Mouse (Mus musculus) embryo, embryonic 10.5 days (tissue): Measurements from ENCODE around the gene Ccdc188.

ENCODE experiments used
- DNase-seq: peaks from one replicate; pipeline ENCODE4 v3.0.0-alpha.2; 2015; ENCODE audit warnings: low spot score

The Ccdc188 gene

GRCm38 (mm10) chr16:18234671-18235388, 17.2 kb downstream of the Ccdc188 start, which contains the start of gene Zdhhc8:
Gene Zdhhc8, minus strand, starts transcription at chr16:18235136.
- peak; percentile 75 for DNase-seq

DNA sequence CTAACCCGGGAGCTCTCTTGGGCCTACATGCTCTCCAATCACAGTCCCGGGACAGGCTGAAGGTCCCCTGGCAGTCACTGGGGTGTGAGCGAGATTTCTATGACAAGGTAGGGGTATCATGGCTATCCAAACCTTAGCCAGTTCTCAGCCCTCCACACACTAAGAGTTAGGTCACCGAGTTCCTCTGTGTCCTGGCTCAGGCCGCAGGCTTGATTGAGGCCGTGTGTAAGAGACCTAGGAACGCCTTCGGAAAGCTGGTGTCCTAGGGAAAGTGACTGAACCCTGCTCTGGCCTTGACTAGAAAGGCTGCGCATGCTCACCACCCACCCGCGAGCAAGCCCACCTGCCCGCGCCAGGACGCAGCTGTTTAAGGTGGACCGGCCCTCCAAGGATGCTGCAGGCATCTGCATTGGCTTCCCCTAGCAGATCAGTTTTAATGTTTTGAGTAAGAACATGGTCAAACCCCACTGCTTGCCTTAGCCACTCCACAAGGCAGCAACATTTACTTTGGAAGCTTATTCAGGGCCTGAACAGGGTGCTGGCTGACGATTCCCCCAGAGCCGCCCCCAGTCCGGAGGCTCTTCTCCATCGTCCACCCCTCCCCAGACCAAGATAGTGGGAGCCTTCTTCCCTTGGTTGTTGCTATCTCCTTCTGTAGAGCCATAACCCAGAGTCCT, 17.8 kb downstream of the Ccdc188 start:
- peak; percentile 74 for DNase-seq

DNA sequence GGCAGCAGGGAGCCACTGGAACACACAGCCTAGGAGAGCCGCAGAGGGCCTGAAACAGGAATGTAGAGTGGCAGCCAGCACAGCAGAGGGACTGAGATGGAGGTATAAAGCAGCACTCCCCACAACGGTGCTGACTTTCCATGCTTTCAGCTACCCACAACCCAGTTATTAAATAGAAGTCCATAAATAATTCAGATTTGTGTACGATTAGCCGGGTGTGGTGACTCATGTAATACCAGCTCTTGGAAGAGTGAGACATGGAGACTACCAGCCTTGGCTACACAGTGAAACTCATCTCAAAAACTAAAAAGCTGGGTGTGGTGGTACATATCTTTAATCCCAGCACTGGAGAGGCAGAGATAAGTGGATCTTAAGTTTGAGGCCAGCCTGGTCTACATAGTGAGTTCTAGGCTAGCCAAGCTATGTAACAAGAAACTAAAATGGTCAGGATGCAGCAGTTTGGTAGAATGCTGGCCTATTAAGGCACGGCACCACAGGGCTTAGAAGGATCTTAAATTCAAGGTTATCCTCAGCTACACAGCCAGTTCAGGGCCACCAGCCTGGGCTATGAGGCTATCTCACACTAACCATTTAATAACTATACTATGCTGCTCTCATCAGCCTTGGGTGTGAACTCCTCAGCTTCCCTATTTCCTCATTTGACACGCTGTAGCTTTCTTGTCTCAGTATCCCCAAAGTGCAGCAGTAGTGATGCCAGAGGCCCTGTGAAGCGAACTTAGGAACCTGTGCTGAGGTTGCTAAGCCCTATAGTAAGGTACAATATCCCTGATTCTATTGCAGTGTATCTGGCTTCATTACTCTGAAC, 19.2 kb downstream of the Ccdc188 start:
- no peak for DNase-seq

DNA sequence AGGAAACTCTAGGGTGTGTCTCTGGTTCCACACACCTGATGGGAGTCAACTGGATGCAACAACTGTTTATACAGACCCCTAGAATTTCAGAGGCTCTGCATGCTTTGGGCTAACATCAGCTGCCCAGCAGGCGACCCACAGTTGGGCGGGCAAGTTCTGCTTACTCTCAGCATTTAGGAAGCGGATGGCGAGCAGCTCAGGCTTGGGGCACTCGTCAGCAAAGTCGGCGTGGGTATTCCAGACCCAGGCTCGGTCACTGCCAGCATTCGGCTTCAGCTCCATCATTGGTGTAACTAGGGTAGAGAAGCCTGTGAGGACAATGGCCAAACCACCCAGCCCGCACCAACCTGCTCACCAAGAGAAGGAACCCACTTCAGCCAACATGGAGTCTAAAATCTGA, 23.9 kb downstream of the Ccdc188 start:
- no peak for DNase-seq

- DNase-seq: peak; percentile 58
Measured at GRCm38 (mm10) chr16:18247521-18248399, 30.1 kb downstream of the Ccdc188 start.

- peak; percentile 100 for DNase-seq
Measured at GRCm38 (mm10) chr16:18248433-18249363, 31.0 kb downstream of the Ccdc188 start, which contains the start of the genes Trmt2a and Ranbp1. Gene Trmt2a, plus strand, starts transcription at chr16:18248679. Gene Ranbp1, minus strand, starts transcription at chr16:18248732.

DNA sequence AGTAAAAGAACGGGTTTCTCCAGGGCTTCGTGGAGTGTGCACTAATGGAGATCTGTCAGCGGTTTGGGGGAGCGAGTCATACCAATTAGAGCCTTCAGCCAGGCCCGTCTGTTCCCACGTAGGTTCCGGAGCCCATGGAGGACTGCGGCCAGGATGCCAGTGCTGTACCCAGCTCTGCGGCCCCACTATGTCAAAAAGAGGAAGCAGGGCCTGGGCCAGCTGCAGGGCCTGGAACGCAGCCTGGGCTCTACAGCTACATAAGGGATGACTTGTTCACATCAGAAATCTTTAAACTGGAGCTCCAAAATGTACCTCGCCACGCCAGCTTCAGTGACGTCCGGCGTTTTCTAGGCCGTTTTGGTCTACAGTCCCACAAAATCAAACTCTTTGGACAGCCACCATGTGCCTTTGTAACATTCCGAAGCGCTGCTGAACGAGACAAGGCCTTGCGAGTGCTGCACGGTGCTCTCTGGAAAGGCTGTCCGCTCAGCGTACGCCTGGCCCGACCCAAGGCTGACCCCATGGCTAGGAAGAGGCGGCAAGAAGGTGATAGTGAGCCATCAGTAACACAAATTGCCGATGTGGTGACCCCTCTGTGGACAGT, 31.8 kb downstream of the Ccdc188 start:
- peak; percentile 30 for DNase-seq

- no peak for DNase-seq
Measured at GRCm38 (mm10) chr16:18250231-18250630, 32.6 kb downstream of the Ccdc188 start.

- DNase-seq: peak; percentile 19
Measured at GRCm38 (mm10) chr16:18250828-18251790, 33.4 kb downstream of the Ccdc188 start.

- DNase-seq: no peak
Measured at GRCm38 (mm10) chr16:18252736-18253135, 35.1 kb downstream of the Ccdc188 start.

DNA sequence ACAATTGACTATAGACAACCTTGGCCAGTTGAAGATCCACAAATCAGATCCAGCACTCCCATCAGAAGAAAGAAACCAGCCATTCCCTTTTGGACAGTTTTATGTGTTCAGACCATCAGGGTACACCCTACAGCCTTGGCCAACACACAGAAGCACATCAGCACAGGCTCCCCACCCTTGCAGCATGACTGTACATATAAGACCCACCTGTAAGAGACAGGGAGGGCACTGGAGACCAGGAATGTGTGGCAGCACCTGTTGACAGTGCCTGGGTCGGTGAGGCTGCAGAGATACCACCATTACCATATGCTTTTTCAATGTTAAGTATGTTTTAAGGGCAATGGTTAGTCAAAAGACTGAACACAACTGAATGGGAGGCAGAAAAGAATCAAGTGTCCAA, 36.2 kb downstream of the Ccdc188 start:
- no peak for DNase-seq

- DNase-seq: no peak
Measured at GRCm38 (mm10) chr16:18258221-18258620, 40.5 kb downstream of the Ccdc188 start, which contains the start of gene Gm49776. Gene Gm49776, minus strand, starts transcription at chr16:18258321.

DNA sequence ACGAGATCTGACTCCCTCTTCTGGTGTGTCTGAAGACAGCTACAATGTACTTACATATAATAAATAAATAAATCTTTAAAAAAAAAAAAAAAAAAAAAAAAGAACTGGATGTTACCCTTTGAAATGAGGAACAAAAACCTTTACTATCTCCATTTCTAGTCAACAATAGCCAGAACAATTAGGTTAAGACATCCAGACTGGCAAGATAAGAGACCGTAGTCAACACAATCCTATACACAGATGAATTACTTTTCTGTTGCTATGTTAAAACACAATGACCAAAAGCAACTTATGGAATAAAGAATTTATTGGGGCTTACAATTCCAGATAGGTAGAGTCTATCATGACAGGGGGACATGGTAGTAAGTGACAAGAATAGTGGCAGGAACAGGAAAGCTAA, 47.3 kb downstream of the Ccdc188 start:
- no peak for DNase-seq

- peak; percentile 45 for DNase-seq
Measured at GRCm38 (mm10) chr16:18268182-18268581, 50.5 kb downstream of the Ccdc188 start.
